Mouse (Mus musculus): ENCODE data around the gene Gm21970.
A peak's percentile ranks its signal among the peaks of the same experiment; 100 is the strongest.

Gene Gm21970

GRCm38 (mm10) chr16:91372577-91373472 lies 18.7 kb upstream of the Gm21970 start, which contains the start of gene Ifnar2:
Gene Ifnar2, plus strand, starts transcription at chr16:91372783.
- peak; percentile 72 for DNase-seq (ENCODE audit: low read depth, low spot score)

GRCm38 (mm10) chr16:91373473-91374252 lies 17.9 kb upstream of the Gm21970 start:
- DNase-seq (ENCODE audit: low read depth, low spot score) = peak; percentile 55

- DNase-seq (ENCODE audit: low read depth, low spot score) = peak; percentile 65
Measured at GRCm38 (mm10) chr16:91374253-91374634, 17.3 kb upstream of the Gm21970 start.

GRCm38 (mm10) chr16:91376701-91377100 lies 14.8 kb upstream of the Gm21970 start:
- no peak for DNase-seq (ENCODE audit: low read depth, low spot score)

GRCm38 (mm10) chr16:91378431-91378986 lies 13.0 kb upstream of the Gm21970 start:
- no peak for DNase-seq (ENCODE audit: low read depth, low spot score)

GRCm38 (mm10) chr16:91378991-91379390 lies 12.5 kb upstream of the Gm21970 start:
- DNase-seq (ENCODE audit: low read depth, low spot score) = no peak

- no peak for DNase-seq (ENCODE audit: low read depth, low spot score)
Measured at GRCm38 (mm10) chr16:91379412-91379811, 12.1 kb upstream of the Gm21970 start.

GRCm38 (mm10) chr16:91380151-91380550 lies 11.4 kb upstream of the Gm21970 start:
- DNase-seq (ENCODE audit: low read depth, low spot score) = no peak

- no peak for DNase-seq (ENCODE audit: low read depth, low spot score)
Measured at GRCm38 (mm10) chr16:91381606-91382005, 9.9 kb upstream of the Gm21970 start.

GRCm38 (mm10) chr16:91382261-91382790 lies 9.2 kb upstream of the Gm21970 start:
- no peak for DNase-seq (ENCODE audit: low read depth, low spot score)

- DNase-seq (ENCODE audit: low read depth, low spot score) = no peak
Measured at GRCm38 (mm10) chr16:91384221-91384620, 7.3 kb upstream of the Gm21970 start.

- DNase-seq (ENCODE audit: low read depth, low spot score) = no peak
Measured at GRCm38 (mm10) chr16:91385621-91386020, 5.9 kb upstream of the Gm21970 start.

- DNase-seq (ENCODE audit: low read depth, low spot score) = no peak
Measured at GRCm38 (mm10) chr16:91386419-91387120, 5.0 kb upstream of the Gm21970 start.

GRCm38 (mm10) chr16:91387121-91387486 lies 4.4 kb upstream of the Gm21970 start:
- no peak for DNase-seq (ENCODE audit: low read depth, low spot score)

GRCm38 (mm10) chr16:91390100-91390499 lies 1.4 kb upstream of the Gm21970 start:
- peak; percentile 58 for DNase-seq (ENCODE audit: low read depth, low spot score)

GRCm38 (mm10) chr16:91394826-91395410 lies 3.4 kb downstream of the Gm21970 start:
- no peak for DNase-seq (ENCODE audit: low read depth, low spot score)

GRCm38 (mm10) chr16:91395633-91396392 lies 4.3 kb downstream of the Gm21970 start:
- no peak for DNase-seq (ENCODE audit: low read depth, low spot score)

- no peak for DNase-seq (ENCODE audit: low read depth, low spot score)
Measured at GRCm38 (mm10) chr16:91396844-91397537, 5.5 kb downstream of the Gm21970 start.

- no peak for DNase-seq (ENCODE audit: low read depth, low spot score)
Measured at GRCm38 (mm10) chr16:91398030-91398429, 6.5 kb downstream of the Gm21970 start.

GRCm38 (mm10) chr16:91398944-91399343 lies 7.4 kb downstream of the Gm21970 start:
- no peak for DNase-seq (ENCODE audit: low read depth, low spot score)

All from CD4-positive helper T cell, adult 2 months (primary cell).